Mouse (Mus musculus) mouse embryonic stem cell (cell line): Measurements from ENCODE around the gene Tyw1.

Source experiments
- in situ Hi-C, 2 experiments: fragments of 300-500 bp; cut with MboI; formaldehyde crosslinking; loops; 1 replicate in 1 of 2; 3 replicates in 1 of 2; pipeline ENCODE4 v1.14.3; 2019 to 2020; ENCODE audit warnings: low sequenced_read_pairs in 2 of 2, low pct_unique_long_range_greater_than_20kb in 1 of 2, mixed read lengths in 1 of 2; ENCODE audit not compliant: unreplicated experiment in 1 of 2

The Tyw1 gene

DNA sequence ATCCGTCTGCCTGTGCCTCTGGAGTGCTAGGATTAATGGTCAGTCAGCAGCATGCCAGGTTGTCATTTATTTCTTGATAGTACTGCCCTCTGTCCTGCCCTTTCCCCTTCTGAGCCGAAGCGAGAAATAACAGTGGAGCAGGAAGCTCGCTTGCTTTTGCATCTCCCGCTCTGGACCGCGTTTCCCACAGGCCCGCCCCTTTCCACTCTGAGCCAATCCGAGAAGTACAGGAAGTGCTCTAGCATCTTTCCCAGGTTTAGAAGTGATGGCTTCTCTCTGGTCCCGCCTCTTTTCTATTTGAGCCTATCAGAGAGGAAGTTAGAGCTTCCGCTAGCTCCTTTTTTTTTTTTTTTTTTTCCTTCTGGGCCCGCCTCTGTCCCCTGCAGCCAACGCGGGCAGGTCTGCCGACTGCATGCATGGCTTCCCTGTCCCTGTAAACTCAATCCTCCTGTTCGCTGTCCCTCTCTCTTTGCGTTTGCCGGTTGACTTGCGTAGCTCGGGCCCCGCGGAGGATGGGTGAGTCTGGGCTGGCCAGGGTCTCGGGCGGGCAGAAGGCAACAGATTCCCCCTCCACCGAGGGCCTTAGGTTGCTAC lies 1.4 kb downstream of the Tyw1 start:
- in situ Hi-C loops: no loop called here

GRCm38 (mm10) chr5:130257303-130257702 lies 1.9 kb downstream of the Tyw1 start:
- in situ Hi-C loops: no loop called here

- in situ Hi-C loops: no loop called here
Measured at GRCm38 (mm10) chr5:130263454-130263853, 8.0 kb downstream of the Tyw1 start.

DNA sequence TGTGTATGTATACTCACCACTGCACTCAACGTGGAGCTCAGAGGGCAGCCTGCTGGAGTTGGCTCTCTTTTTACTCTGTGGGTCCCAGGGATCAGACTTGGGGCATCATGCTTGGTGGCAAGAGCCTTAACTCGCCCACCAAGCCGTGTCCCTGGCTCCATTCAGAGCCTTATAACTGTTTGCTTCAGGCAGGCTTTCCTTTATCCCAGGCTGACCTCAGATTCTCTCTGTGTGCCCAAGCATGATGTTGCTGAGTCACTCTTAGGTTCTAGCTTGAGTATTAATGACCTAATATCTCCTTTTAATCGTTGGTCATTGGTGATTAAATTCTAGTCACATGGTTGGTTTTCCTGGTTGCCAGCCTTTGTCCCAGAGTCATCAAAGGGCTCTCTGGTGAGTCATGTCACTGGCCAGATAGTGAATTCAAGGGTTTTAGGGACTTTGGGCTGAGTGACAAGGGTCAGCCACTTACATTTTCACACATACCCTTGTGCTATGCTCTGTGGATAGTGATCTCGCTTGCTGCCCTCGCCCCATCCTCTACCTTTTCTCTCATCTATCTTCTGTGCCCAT lies 9.1 kb downstream of the Tyw1 start:
- in situ Hi-C loops: no loop called here

DNA sequence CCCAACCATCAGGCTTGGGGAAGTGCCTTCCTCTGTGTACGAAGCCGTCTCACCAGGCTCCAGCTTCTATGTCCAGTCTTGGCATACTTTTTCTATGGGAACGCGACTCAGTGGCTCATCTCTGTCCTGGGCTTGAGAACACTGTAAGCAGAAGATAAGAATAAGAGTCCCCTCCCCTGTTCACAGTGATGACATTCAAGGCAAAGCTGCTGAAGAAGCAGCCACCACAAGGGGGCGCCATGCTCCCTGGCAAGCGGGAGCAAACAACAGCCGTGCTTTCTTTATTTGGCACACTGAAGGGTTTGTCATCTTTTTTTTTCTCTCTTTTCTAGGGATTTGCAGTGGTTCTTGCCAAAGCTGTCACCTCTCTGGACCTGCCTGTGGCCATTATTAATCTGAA lies 11.2 kb downstream of the Tyw1 start:
- in situ Hi-C loops: no loop called here

DNA sequence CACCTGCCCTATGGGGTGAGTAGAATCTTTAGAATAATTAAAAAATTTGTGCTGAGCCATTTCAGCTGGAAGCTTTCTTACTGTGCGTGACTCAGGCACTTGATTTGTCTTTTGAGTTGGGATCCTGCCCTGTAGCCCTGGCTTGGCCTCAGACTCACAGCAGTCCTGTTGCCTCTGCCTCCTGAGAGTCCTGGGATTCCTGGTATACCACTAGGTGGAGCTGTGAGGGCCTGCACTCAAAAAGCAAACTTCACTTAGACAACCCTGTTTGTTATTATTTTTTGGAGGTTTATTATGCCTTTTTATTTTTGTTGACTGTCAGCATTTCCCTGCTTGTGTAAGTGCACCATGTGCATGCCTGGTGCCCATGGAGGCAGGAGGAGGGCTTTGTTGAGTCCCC lies 11.9 kb downstream of the Tyw1 start:
- in situ Hi-C loops: no loop called here

GRCm38 (mm10) chr5:130268976-130269375 lies 13.6 kb downstream of the Tyw1 start:
- in situ Hi-C loops: no loop called here

DNA sequence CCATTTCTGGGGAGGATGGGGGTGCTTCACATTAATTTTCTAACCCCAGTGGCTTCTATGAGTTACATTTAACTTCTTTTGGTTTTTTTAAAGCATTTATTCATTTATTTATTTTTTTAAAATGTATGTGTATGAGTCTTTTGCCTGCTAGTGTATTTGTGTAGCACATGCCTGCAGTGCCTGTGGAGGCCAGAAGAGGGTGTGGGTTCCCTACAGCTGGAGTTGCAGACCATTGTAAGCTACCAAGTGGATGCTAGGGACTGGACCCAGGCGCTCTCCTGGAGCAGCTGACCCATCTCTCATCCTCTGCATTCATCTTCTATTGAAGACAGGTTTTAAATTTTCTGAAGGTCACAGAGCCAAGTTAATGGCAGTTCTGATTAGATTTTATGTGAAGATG lies 16.9 kb downstream of the Tyw1 start:
- in situ Hi-C loops: no loop called here

DNA sequence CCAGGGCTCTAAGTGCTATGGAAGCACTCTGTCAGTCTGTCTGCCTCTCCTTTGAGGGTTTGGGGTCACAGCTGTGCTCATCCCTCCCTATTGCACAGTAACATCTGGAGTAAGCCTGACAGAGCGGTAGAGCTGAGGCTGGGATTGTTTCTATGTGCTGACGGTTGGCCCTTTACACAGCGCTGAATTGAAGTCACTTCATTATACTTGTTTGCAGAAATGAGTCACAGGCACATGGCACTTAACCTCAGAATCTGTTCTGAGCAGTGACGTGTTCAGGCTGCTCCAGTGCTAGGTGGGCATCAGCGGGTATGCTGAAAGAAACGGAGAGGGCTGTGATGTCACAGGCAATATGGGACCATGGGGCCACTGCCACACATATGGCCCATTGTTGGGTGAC lies 17.6 kb downstream of the Tyw1 start:
- in situ Hi-C loops: no loop called here

DNA sequence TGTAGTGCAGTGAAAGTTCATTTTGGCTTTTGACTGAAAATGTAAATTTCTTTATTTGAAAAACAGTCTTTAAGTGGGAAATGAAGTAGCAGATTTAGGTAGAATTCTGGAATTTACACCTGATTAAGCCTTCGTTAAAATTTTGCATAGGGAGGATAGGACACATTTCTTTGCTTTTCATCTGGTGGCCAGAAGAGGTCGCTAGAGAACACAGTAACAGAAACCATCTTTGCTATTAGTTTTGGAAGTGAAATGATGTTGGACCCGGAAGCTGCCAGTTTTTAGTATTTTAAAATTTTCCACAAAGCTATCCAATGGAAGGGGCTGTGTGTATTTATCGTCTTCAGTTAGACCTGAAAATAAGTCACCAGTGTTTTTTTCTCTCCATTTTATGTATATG lies 20.1 kb downstream of the Tyw1 start:
- in situ Hi-C loops: no loop called here

DNA sequence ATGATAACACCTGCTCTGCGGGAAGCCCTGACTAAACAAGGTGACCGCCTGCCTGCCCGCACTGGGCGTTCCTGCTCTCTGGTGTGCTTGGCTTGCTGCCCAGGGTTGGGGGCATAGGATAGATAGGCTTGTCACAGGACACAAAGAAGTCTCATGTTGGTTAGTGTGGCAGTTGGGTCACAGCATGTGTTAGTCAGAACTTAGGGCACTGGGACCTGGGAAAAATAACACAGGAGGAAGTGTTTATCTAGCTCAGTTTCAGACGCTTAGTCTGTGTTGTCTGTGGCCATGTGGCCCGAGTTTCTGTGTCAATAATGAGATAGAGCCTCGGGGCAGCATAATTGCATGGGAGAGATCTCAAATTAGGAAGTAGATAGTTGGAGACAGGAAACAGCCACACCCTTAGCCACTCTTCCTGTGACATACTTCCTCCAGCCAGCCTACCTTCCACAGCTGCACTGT lies 22.6 kb downstream of the Tyw1 start:
- in situ Hi-C loops: no loop called here

- in situ Hi-C loops: no loop called here
Measured at GRCm38 (mm10) chr5:130283079-130283732, 27.8 kb downstream of the Tyw1 start.

DNA sequence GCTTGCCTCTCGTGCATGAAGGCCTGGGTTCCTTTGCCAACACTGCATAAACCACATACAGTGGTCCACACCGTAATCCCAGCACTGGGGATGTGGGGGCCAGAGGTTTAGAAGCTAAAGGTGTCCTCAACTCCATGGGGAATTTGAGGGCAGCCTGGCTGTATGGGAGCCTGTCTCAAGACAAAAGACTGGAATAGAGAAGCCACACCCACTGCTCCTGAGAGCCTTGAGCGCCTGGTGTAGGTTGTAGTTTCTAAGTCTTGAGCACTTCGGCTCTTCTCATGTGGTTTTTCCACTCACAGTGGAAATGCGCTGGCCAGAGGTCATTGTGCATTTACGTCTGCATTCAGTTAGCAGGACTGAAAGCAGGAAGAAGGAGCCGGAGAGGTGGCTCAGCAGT lies 32.7 kb downstream of the Tyw1 start:
- in situ Hi-C loops: no loop called here

GRCm38 (mm10) chr5:130290242-130290641 lies 34.8 kb downstream of the Tyw1 start:
- in situ Hi-C loops: no loop called here

DNA sequence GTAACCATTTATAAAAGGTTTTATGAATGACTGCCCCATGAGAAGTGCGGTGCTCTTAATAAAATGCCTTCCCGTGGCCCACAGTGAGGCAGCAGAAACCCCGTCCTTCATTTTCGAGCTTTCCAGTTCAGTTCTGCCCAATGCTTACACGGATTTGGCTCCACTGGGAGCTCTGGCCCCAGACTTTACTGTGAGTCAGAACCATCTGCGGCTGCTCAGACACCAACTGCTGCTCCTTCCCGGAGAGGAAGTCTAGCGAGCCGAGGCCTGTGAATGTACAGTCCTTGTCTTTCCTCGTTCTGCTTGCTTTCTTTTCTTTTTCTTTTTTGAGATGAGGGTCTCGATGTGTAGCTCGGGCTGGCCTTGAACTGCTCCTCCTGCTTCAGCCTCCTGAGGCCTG lies 35.4 kb downstream of the Tyw1 start:
- in situ Hi-C loops: no loop called here

DNA sequence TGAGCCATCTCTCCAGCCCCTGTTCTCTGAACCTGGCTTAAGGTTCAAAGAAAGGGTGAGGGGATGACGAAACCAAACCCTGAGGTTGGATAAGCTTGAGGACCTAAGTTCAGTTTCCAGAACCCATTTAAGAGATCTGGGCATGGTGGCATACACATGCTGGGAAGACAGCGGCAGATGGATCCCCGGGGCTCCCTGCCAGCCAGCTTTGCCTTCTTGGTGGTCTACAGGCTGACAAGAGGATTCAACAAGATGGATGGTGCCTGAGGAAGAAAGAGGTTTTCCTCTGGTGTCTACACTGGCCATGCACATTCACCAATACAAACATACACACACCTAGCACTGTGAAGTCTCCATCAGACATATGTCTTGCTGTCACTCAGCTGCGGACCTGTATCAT lies 37.6 kb downstream of the Tyw1 start:
- in situ Hi-C loops: no loop called here

- in situ Hi-C loops: no loop called here
Measured at GRCm38 (mm10) chr5:130293941-130294340, 38.5 kb downstream of the Tyw1 start.

GRCm38 (mm10) chr5:130294598-130294997 lies 39.2 kb downstream of the Tyw1 start:
- in situ Hi-C loops: no loop called here

- in situ Hi-C loops: no loop called here
Measured at GRCm38 (mm10) chr5:130296071-130296470, 40.7 kb downstream of the Tyw1 start.

DNA sequence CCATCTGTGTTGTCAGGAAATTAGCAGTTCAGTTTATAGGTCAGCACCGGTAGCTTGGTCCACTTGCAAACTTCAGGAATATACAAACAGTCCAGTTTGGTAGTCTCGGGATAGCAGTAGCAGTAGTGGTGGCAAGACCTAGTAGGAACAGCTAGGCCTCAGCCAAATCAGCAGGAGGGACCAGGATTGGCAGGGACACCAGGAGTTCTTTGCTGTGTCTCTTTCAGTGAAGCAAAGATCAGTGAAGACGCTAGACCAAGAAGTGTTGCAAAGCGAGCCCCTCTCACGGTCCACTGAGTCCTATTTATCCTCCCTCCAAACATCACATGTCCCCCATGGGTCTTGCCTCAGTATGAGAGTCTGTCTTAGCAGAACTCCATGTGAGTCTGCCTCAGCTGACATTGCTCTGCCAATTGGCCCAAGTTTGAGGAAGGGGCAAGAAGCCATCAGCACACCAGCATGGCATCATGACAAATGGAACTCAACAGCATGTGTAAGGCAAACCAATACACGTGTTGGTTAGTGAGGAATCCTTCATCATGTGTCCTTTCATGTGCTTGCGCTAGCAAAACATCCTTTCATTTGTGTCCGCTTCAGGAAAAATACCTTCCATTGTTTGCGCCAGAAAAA lies 43.5 kb downstream of the Tyw1 start:
- in situ Hi-C loops: no loop called here
